Mouse (Mus musculus) effector memory CD4-positive, alpha-beta T cell, adult 5 months (primary cell): ENCODE measurements around the gene Ttbk2. TPM values are rescaled to one million over a fixed set of nuclear protein-coding genes. Genes with fewer than 3 reads are reported as not detected.

Experiments used
- polyA plus RNA-seq: library from polyadenylated mRNA; unstranded; fragments of 100-300 nt; shearing (Covaris generic); gene quantifications from one replicate; pipeline ENCODE4 v1.2.1, GENCODE M21; 2017

Gene Ttbk2
- polyA plus RNA-seq = 6.1 TPM

DNA sequence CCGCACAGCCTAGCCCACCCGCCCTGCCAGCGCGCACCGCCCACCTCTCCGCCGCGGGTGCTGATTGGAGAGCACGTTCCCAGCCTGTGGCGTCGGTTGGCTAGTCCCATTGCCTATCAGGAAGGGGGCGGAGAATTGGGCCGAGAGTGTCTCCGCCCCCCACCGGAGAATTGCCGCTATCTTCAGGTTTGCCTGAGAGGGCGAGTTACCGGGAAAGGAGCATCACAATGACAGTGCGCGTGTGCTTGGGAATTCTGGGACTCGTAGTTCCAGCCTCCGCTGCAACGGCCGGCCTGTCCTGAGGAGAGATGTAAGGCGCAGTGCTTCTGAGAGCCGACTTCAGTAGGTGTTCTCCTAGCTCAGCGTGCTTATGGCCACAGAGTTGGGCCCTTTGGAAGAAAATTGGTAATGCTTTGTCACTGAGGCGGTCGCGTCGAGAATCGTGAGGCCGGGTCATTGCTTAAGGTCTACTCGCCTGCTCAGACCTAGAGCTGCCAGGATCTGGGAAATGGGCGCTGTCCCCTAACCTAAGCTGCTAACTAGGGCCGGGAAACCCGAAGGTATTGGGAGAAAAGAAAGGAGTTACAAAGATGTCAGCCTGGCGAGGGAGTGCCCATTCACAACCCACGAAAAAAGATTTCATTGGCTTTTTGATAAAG lies at the start of gene Ttbk2:
TSS of gene Ttbk2 (minus strand) at position 181 of the 659 bp plus-strand sequence.

GRCm38 (mm10) chr2:120849449-120850423 lies 668 bp downstream of the Ttbk2 start, which contains the start of gene Cdan1:
TSS of gene Cdan1 (minus strand) at chr2:120850128.

Other genes with a start within 250 kb of the Ttbk2 start
- 15.1 TPM for gene Haus2, start 241.2 kb downstream of the Ttbk2 start, polyA plus RNA-seq
- 17.3 TPM for gene Lrrc57, start 241.1 kb downstream of the Ttbk2 start, polyA plus RNA-seq
- 0.39 TPM for gene Stard9, start 221.5 kb downstream of the Ttbk2 start, polyA plus RNA-seq
- 20.9 TPM for gene Cdan1, start 476 bp downstream of the Ttbk2 start, polyA plus RNA-seq
- gene Ubr1, start 120.1 kb upstream of the Ttbk2 start, polyA plus RNA-seq = 44.7 TPM
- gene Tmem62, start 126.4 kb upstream of the Ttbk2 start, polyA plus RNA-seq = 25.2 TPM
- 104 TPM for gene Ccndbp1, start 157.8 kb upstream of the Ttbk2 start, polyA plus RNA-seq
- gene Epb42, start 186.5 kb upstream of the Ttbk2 start, polyA plus RNA-seq = not detected
- not detected for gene Tgm5, start 235.2 kb upstream of the Ttbk2 start, polyA plus RNA-seq